Mouse (Mus musculus) gonadal fat pad, adult 2 months (tissue): Measurements from ENCODE around the gene Trabd2b. TPM values are rescaled to one million over a fixed set of nuclear protein-coding genes. Genes with fewer than 3 reads are reported as not detected.

Experiments
- DNase-seq: peaks from one replicate; pipeline ENCODE4 v3.0.0-alpha.2; 2012; ENCODE audit warnings: low read depth
- polyA plus RNA-seq: library from polyadenylated mRNA; depleted of rRNA; stranded (reverse); fragments of >200 nt; gene quantifications from 2 replicates; pipeline ENCODE4 v1.2.3, GENCODE M21; 2012

Trabd2b gene
- polyA plus RNA-seq, 1 experiment = 12.9 TPM

GRCm38 (mm10) chr4:114495688-114496426 is 89.3 kb downstream of the Trabd2b start:
- no peak for DNase-seq

GRCm38 (mm10) chr4:114499650-114500049 is 93.1 kb downstream of the Trabd2b start:
- no peak for DNase-seq

- no peak for DNase-seq
Measured at GRCm38 (mm10) chr4:114500317-114500716, 93.8 kb downstream of the Trabd2b start.

GRCm38 (mm10) chr4:114501048-114501447 is 94.5 kb downstream of the Trabd2b start:
- no peak for DNase-seq

GRCm38 (mm10) chr4:114501611-114502010 is 95.1 kb downstream of the Trabd2b start:
- no peak for DNase-seq

- DNase-seq = no peak
Measured at GRCm38 (mm10) chr4:114504227-114505041, 97.9 kb downstream of the Trabd2b start.

GRCm38 (mm10) chr4:114509601-114510000 is 103.1 kb downstream of the Trabd2b start:
- no peak for DNase-seq

GRCm38 (mm10) chr4:114511649-114512048 is 105.1 kb downstream of the Trabd2b start:
- DNase-seq = no peak

- no peak for DNase-seq
Measured at GRCm38 (mm10) chr4:114513149-114513548, 106.6 kb downstream of the Trabd2b start.

GRCm38 (mm10) chr4:114515330-114515771 is 108.8 kb downstream of the Trabd2b start:
- DNase-seq = no peak

- DNase-seq = no peak
Measured at GRCm38 (mm10) chr4:114516651-114517050, 110.1 kb downstream of the Trabd2b start.

GRCm38 (mm10) chr4:114518061-114518460 is 111.5 kb downstream of the Trabd2b start:
- DNase-seq = no peak

- no peak for DNase-seq
Measured at GRCm38 (mm10) chr4:114518571-114518970, 112.0 kb downstream of the Trabd2b start.

- no peak for DNase-seq
Measured at GRCm38 (mm10) chr4:114519321-114519720, 112.8 kb downstream of the Trabd2b start.

GRCm38 (mm10) chr4:114519966-114520365 is 113.4 kb downstream of the Trabd2b start:
- no peak for DNase-seq

- DNase-seq = no peak
Measured at GRCm38 (mm10) chr4:114523335-114524188, 117.0 kb downstream of the Trabd2b start.

- no peak for DNase-seq
Measured at GRCm38 (mm10) chr4:114531591-114531990, 125.1 kb downstream of the Trabd2b start.

- no peak for DNase-seq
Measured at GRCm38 (mm10) chr4:114533894-114534754, 127.6 kb downstream of the Trabd2b start.

GRCm38 (mm10) chr4:114537376-114537974 is 131.0 kb downstream of the Trabd2b start:
- DNase-seq = no peak

- no peak for DNase-seq
Measured at GRCm38 (mm10) chr4:114540031-114540430, 133.5 kb downstream of the Trabd2b start.

GRCm38 (mm10) chr4:114541221-114541620 is 134.7 kb downstream of the Trabd2b start:
- no peak for DNase-seq
